Mouse (Mus musculus) liver, embryonic 13.5 days (tissue): ENCODE measurements around the gene Tnik. TPM values are rescaled to one million over a fixed set of nuclear protein-coding genes. Genes with fewer than 3 reads are reported as not detected.

Experiments
- ATAC-seq: fragments of 200-750 bp; cut with Nextera tagmentation; 2 replicates; pipeline ENCODE4 v1.8.0; 2017; ENCODE audit warnings: low read depth, mild to moderate bottlenecking, moderate number of reproducible peaks, moderate library complexity
- DNase-seq: peaks from one replicate; pipeline ENCODE4 v3.0.0; 2022
- H3K27ac ChIP-seq: fragments of 300-500 bp; sonication (generic); 2 replicates; pipeline ENCODE4 v1.5.1; 2015; ENCODE audit warnings: moderate library complexity, mild to moderate bottlenecking, inconsistent platforms
- H3K27me3 ChIP-seq: fragments of 300-500 bp; sonication (generic); 2 replicates; pipeline ENCODE4 v1.6.1; 2015; ENCODE audit warnings: mild to moderate bottlenecking, inconsistent platforms
- H3K36me3 ChIP-seq: fragments of 300-500 bp; sonication (generic); 2 replicates; pipeline ENCODE4 v1.6.1; 2015; ENCODE audit warnings: mild to moderate bottlenecking, inconsistent platforms
- H3K4me1 ChIP-seq: fragments of 300-500 bp; sonication (generic); replicated peaks from 2 replicates; pipeline ENCODE4 v1.6.1; 2015; ENCODE audit warnings: inconsistent platforms
- H3K4me2 ChIP-seq: fragments of 300-500 bp; sonication (generic); 2 replicates; pipeline ENCODE4 v1.6.1; 2015; ENCODE audit warnings: inconsistent platforms, mild to moderate bottlenecking, moderate library complexity
- H3K4me3 ChIP-seq: fragments of 300-500 bp; sonication (generic); replicated peaks from 2 replicates; pipeline ENCODE4 v1.5.1; 2015; ENCODE audit warnings: mild to moderate bottlenecking, inconsistent platforms
- H3K9ac ChIP-seq: fragments of 300-500 bp; sonication (generic); 2 replicates; pipeline ENCODE4 v1.6.1; 2015; ENCODE audit warnings: mild to moderate bottlenecking, inconsistent platforms
- H3K9me3 ChIP-seq: fragments of 300-500 bp; sonication (generic); replicated peaks from 2 replicates; pipeline ENCODE4 v1.6.1; 2016; ENCODE audit warnings: inconsistent platforms
- WGBS: fragments of 180-500 bp; shearing (Covaris S2); methylation state at CpG from one replicate; pipeline ENCODE4 v1.1.7; 2015; ENCODE audit not compliant: insufficient replicate concordance; 5-methylcytosine and 5-hydroxymethylcytosine counted together
- polyA plus RNA-seq: library from polyadenylated mRNA; unstranded; fragments of >200 nt; fragmentation: Nextera tagmentation; extraction: Ambion mirVana; gene quantifications from 2 replicates; pipeline ENCODE4 v1.2.1, GENCODE M21; 2015

Tnik gene
- polyA plus RNA-seq, 1 experiment from 2014 or later, result 1.8 TPM

DNA sequence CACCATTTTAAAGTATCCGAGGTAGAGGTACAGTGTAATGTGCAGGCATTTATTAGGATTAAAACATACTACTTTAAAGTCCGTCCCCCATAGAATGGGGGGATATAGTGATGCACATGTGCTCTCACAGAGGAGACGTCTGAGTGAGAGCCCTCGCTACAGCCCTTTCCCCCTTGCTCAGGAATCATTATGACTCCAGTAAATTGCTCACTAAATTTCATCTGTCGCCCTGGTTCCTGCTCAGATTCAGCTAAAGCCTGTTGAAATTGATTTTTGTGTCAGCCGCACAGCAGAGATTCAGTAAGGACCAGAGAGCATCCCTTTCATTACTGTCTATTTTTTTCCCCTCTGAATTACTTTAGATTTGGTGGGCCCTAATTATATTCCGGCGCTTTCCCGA, 224.4 kb downstream of the Tnik start:
- DNase-seq, result no peak
- H3K4me1 ChIP-seq, result no peaks in the 10 kb centered on the region
- WGBS, result 71% methylated on average over 9 of the region's 9 CpGs

DNA sequence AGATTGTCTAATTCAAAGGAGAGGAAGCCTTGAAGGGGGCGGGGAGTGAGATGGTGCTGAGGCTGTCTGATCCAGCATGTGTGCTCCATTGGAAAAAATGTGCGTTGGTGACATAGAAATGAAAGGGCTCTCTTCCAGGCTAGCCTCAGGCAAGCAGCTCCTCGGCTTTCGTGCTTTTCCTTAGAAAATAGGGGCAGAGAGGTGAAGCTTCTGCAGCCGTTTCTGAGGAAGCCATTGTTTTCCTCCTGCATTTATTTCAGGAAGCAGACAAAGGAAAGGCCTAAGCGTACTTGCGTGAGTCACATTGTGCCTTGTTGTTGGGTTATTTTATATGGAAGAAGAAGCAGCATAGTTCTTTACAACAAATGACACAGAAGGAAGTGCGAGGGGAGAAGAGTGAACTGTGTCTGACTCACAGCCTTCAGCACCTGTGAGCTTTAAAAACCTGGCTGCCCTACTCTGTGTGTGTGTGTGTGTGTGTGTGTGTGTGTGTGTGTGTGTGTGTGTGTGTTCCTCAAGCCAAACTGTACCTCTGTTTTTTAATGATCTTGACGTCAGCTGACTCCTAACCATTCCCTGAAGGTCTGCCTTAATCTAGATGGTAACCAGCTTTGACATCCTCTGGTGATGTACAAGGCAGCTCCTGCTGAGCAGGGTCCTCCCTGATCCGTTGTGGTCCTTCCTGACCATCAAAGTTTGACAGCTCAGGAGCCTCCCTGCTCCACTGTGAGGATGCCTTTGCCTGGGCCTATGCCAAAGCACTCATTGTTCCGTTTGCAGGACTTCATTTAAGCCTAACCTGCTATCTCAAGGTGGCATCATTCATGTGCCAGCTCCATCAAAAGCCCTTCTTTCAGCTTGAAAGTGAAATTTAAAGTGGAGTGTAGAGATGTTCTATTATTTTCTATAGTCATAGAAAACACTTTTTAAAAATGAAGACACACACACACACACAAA, 228.3 kb downstream of the Tnik start:
- WGBS, result 50% methylated on average over 11 of the region's 11 CpGs
- Histone ChIP-seq H3K4me3 (no peak overlapping the region), H3K4me2 (no peak overlapping the region), H3K9me3 (no peaks in the 10 kb centered on the region), H3K9ac (no peak overlapping the region), H3K36me3 (no peaks in the 10 kb centered on the region), H3K27ac (no peak overlapping the region), H3K4me1 (no peaks in the 10 kb centered on the region), H3K27me3 (no peaks in the 10 kb centered on the region)
- DNase-seq, result no peak
- no peak for ATAC-seq

More for the DNA sequence above, 224.4 kb downstream of the Tnik start:
- ATAC-seq, result no peak
- Histone ChIP-seq H3K36me3 (no peaks in the 10 kb centered on the region), H3K4me2 (no peak overlapping the region), H3K4me3 (no peak overlapping the region), H3K9me3 (no peaks in the 10 kb centered on the region), H3K27me3 (no peaks in the 10 kb centered on the region), H3K27ac (no peak overlapping the region), H3K9ac (no peak overlapping the region)

DNA sequence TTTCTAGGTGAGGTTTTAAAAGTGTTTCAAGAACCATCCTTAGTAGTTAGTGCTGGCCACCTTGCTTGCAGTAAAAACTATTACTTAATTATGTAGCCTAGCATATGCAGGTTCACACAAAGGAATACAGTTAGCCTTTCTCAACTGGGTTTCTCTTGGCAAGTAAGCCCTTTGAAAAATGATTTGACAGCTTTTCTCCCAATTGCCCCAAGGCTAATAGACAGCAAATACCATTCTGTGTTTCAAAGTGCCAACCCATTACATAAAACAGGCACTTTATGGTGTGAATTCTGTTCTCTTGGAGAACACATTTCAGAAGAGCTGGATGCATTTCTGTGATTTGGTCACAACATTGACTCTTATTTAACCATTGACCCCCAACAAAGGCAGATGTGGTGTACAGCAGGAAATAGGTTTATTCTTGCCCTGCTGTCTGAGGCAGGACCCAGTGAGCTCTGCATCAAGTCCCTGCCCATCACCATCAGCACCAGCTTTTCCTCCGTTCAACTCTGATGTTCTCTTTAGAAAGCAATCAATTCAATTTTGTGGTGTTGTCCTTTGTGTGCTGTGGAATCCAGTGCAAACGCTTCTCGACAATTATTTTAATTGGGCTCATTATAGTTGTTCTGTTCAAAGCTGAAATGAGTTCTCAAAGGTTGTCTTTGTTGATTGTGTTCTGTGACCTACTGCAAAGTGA, 233.9 kb downstream of the Tnik start:
- H3K9me3 ChIP-seq, result no peaks in the 10 kb centered on the region
- no peaks in the 10 kb centered on the region for H3K36me3 ChIP-seq
- no peak overlapping the region for H3K27ac ChIP-seq
- no peak overlapping the region for H3K4me3 ChIP-seq
- DNase-seq (no peak), ATAC-seq (no peak)
- WGBS, result 65% methylated on average over 3 of the region's 3 CpGs
- no peak overlapping the region for H3K9ac ChIP-seq
- no peak overlapping the region for H3K4me2 ChIP-seq
- H3K4me1 ChIP-seq, result no peaks in the 10 kb centered on the region
- H3K27me3 ChIP-seq, result no peaks in the 10 kb centered on the region

DNA sequence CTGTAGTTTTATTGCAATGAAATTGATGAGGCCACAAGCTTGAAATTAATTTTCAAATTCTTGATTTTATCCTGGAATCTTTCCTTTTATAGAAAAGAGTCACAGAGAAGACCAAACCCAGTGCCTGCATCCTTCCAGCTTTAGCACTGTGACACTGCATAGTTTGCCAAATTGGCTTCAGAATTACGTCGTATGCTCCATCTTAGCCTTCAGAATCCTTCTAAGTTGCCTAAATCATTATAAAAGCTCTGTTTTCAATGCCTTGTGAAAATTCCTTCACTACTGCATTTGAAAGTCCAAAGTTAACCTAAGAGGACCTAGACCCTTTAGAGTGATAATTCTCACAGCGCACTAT, 234.5 kb downstream of the Tnik start:
- H3K4me2 ChIP-seq, result no peak overlapping the region
- 82% methylated on average over 3 of the region's 3 CpGs for WGBS
- DNase-seq (no peak), ATAC-seq (no peak)
- H3K9me3 ChIP-seq, result no peaks in the 10 kb centered on the region
- H3K27me3 ChIP-seq, result no peaks in the 10 kb centered on the region
- H3K27ac ChIP-seq, result no peak overlapping the region
- H3K36me3 ChIP-seq, result no peaks in the 10 kb centered on the region
- H3K9ac ChIP-seq, result no peak overlapping the region
- no peak overlapping the region for H3K4me3 ChIP-seq
- H3K4me1 ChIP-seq, result no peaks in the 10 kb centered on the region

- Histone ChIP-seq H3K9me3 (no peaks in the 10 kb centered on the region), H3K4me2 (no peak overlapping the region), H3K4me3 (no peak overlapping the region), H3K27ac (no peak overlapping the region), H3K36me3 (no peaks in the 10 kb centered on the region), H3K4me1 (no peaks in the 10 kb centered on the region), H3K27me3 (no peaks in the 10 kb centered on the region), H3K9ac (no peak overlapping the region)
- no peak for ATAC-seq
- no peak for DNase-seq
- 50% methylated on average over 3 of the region's 3 CpGs for WGBS
These were observed 239.7 kb downstream of the Tnik start for GRCm38 (mm10) chr3:28502697-28503096.

DNA sequence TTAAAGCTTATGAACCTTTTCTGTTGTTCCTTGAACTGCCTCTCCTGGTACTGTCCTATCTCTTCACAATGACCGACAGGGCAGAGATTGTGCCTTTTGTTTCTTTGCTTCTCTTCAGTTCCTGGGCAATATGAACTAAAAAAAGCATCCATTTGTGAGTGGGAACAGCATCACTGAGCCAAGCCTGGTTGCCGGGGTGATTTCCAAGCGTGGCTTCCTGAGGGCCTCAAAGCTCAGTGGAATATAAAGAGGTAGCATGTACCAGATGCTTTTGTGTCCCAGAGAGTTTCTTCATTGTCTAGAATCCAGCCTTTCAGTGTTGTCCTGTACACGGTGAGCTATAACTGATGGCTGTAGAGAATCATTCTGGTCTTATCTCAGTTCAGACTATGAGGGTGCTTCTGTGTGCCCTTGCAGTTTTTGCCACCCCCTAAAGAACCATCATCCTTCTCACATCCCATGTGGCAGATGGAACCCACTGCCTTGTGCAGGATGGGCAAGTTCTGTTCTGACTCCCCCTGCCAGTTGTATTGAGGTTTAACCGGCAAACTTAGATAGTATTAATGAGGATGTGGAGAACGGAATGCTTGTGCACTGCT, 246.4 kb downstream of the Tnik start:
- Histone ChIP-seq H3K9ac (no peak overlapping the region), H3K27ac (no peak overlapping the region), H3K36me3 (no peaks in the 10 kb centered on the region), H3K27me3 (no peaks in the 10 kb centered on the region), H3K4me3 (no peak overlapping the region), H3K4me2 (no peak overlapping the region), H3K9me3 (no peaks in the 10 kb centered on the region), H3K4me1 (no peaks in the 10 kb centered on the region)
- DNase-seq, result no peak
- no peak for ATAC-seq
- WGBS, result 79% methylated on average over 6 of the region's 6 CpGs

- Histone ChIP-seq H3K36me3 (no peaks in the 10 kb centered on the region), H3K4me3 (no peak overlapping the region), H3K27me3 (no peaks in the 10 kb centered on the region), H3K27ac (no peak overlapping the region), H3K4me2 (no peak overlapping the region), H3K9me3 (no peaks in the 10 kb centered on the region), H3K4me1 (no peaks in the 10 kb centered on the region), H3K9ac (no peak overlapping the region)
- DNase-seq, result no peak
- ATAC-seq, result no peak
- WGBS, result 61% methylated on average over 6 of the region's 6 CpGs
These were observed 260.0 kb downstream of the Tnik start for GRCm38 (mm10) chr3:28523004-28523482.

DNA sequence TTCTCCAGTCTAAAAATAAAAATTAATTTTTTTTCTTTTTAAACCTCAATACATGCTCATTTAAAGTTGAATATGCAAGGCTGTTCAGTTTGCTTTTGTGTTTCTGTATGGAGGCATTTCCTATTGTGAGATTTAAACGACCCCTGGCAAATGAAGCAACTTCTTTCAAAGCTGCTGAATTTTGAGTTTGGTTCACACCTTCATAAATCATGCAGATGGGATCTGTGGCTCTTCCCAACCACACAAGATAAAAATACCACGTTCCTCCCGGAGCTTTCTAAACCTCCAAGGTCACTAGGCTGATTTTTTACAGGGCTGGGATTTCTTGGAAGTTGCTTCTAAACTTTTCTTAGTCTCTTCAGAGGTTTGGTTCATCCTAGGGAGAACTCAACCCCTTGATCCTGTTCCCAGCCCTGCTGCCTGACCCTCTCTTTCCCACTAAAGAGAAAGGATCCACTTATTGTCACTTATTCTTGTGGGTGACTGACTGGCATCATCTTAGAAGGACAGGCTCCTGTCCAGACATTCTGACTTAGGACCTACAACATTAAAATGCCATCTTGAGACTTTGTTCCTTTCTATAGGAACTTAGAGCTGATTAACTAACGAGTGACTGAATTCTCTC, 260.6 kb downstream of the Tnik start:
- H3K27me3 ChIP-seq, result no peaks in the 10 kb centered on the region
- no peak for DNase-seq
- H3K27ac ChIP-seq, result no peak overlapping the region
- H3K9ac ChIP-seq, result no peak overlapping the region
- WGBS, result 51% methylated on average over 4 of the region's 4 CpGs
- ATAC-seq, result no peak
- H3K4me2 ChIP-seq, result no peak overlapping the region
- no peaks in the 10 kb centered on the region for H3K4me1 ChIP-seq
- H3K4me3 ChIP-seq, result no peak overlapping the region
- H3K9me3 ChIP-seq, result no peaks in the 10 kb centered on the region
- no peaks in the 10 kb centered on the region for H3K36me3 ChIP-seq

DNA sequence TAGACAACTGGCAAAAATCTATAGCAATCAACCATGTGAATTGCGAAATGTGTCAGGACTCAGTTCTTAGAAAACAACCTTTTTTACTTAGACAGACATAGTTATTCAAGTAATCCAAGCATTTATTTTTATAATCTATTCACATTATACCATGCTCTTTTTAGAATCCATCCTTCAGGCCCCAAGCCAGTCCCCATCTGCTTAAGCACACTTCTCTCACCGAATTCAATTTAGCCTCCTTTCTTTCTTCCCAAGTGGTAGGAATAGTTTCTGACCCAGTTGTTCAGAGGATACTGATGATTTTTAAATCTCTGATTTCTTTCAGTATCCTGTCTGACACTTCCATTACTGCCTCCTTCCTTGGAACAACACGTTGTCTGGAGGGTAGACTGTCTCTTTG, 261.5 kb downstream of the Tnik start:
- 65% methylated on average over 3 of the region's 3 CpGs for WGBS
- Histone ChIP-seq H3K9ac (no peak overlapping the region), H3K27me3 (no peaks in the 10 kb centered on the region), H3K4me3 (no peak overlapping the region), H3K27ac (no peak overlapping the region), H3K4me2 (no peak overlapping the region), H3K4me1 (no peaks in the 10 kb centered on the region), H3K36me3 (no peaks in the 10 kb centered on the region), H3K9me3 (no peaks in the 10 kb centered on the region)
- DNase-seq (no peak), ATAC-seq (no peak)

DNA sequence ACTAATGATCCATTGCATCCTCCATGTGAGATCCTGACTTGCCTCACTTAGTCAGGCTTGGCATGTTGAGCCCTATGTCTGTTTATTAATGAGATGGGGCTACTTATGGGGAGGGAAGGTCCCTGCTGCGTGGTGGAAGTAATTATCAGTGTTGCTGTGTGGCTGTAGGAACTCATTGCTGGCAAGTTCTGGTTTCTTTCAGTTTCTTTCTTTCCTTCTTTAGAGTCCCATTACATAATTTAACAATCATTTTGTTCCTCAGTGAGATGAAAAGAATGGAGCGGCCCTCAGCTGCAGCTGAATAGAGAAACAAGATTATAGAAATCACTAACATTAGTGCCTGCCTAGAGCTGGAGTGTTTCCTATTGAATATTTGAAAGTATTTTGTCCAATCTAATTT, 263.7 kb downstream of the Tnik start:
- H3K9ac ChIP-seq, result no peak overlapping the region
- H3K27ac ChIP-seq, result no peak overlapping the region
- no peak overlapping the region for H3K4me2 ChIP-seq
- H3K4me1 ChIP-seq, result no peaks in the 10 kb centered on the region
- ATAC-seq (no peak), DNase-seq (no peak)
- no peaks in the 10 kb centered on the region for H3K27me3 ChIP-seq
- H3K4me3 ChIP-seq, result no peak overlapping the region
- no peaks in the 10 kb centered on the region for H3K36me3 ChIP-seq
- no peaks in the 10 kb centered on the region for H3K9me3 ChIP-seq
- 65% methylated on average over 2 of the region's 2 CpGs for WGBS

- H3K4me2 ChIP-seq, result no peak overlapping the region
- DNase-seq (no peak), ATAC-seq (no peak)
- no peak overlapping the region for H3K9ac ChIP-seq
- WGBS, result 78% methylated on average over 4 of the region's 4 CpGs
- no peaks in the 10 kb centered on the region for H3K27me3 ChIP-seq
- no peaks in the 10 kb centered on the region for H3K9me3 ChIP-seq
- H3K4me3 ChIP-seq, result no peak overlapping the region
- H3K27ac ChIP-seq, result no peak overlapping the region
- H3K36me3 ChIP-seq, result no peaks in the 10 kb centered on the region
- no peaks in the 10 kb centered on the region for H3K4me1 ChIP-seq
These were observed 264.2 kb downstream of the Tnik start for GRCm38 (mm10) chr3:28527231-28527630.
